Mouse (Mus musculus): ENCODE results near the gene Tmx2. TPM values are rescaled to one million over a fixed set of nuclear protein-coding genes. Genes with fewer than 3 reads are reported as not detected.
A peak's percentile ranks its signal among the peaks of the same experiment; 100 is the strongest.

Tmx2 gene
- polyA plus RNA-seq, 1 experiment: 35.9 TPM

- no peak overlapping the region for H3K4me3 ChIP-seq (replicated peaks; ENCODE audit: control insufficient read depth, low read depth, low read length)
- peaks cover 1% of the 10 kb centered on the region for H3K4me1 ChIP-seq (ENCODE audit: control insufficient read depth, insufficient read depth, low read length)
- 76% methylated on average over 3 of the region's 3 CpGs for WGBS
- no peak overlapping the region for H3K27ac ChIP-seq (ENCODE audit: control insufficient read depth, insufficient read depth, low read depth, low read length, poor library complexity)
- TF ChIP-seq CTCF (IDR thresholded peaks at IDR 0.05; ENCODE audit: control insufficient read depth, insufficient read depth, low read length) (no peak), POLR2A (IDR thresholded peaks at IDR 0.05; ENCODE audit: borderline replicate concordance, control insufficient read depth, low read depth, low read length) (no peak)
Observed at GRCm38 (mm10) chr2:84627036-84627435, 51.9 kb downstream of the Tmx2 start.

DNA sequence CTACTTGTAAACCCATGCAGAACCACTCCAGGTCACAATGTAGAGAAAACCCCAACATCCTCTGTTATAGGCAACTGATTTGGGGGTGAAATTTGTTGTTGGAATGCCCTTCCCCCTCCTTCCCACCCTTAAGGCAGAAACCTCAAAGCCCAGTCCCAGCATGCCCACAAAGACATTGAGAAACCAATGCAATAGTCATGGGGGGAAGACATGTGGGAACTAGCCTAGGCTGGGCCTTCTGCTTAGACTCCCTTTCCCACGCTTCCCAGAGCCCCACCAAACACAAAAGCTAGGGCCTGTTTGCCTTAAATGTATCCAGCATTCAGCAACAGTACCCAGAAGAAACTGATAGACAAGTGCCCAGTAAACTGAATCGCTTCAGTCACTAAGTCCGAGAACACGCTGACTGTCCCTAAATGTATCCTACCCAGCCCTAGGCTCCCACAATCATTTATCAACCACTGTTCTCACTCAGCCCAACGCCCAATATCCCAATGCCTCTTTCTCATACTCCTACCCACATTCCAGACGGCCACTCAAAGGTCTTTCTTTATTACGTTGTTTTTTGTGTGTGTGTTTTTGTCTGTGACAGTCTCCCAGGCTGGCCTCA, 52.5 kb downstream of the Tmx2 start:
- H3K27ac ChIP-seq (ENCODE audit: control insufficient read depth, insufficient read depth, low read depth, low read length, poor library complexity): no peak overlapping the region
- WGBS: 79% methylated on average over 7 of the region's 7 CpGs
- peaks cover 1% of the 10 kb centered on the region for H3K4me1 ChIP-seq (ENCODE audit: control insufficient read depth, insufficient read depth, low read length)
- no peak overlapping the region for H3K4me3 ChIP-seq (replicated peaks; ENCODE audit: control insufficient read depth, low read depth, low read length)
- no peak for TF ChIP-seq CTCF (IDR thresholded peaks at IDR 0.05; ENCODE audit: control insufficient read depth, insufficient read depth, low read length)
- TF ChIP-seq POLR2A (IDR thresholded peaks at IDR 0.05; ENCODE audit: borderline replicate concordance, control insufficient read depth, low read depth, low read length): no peak

DNA sequence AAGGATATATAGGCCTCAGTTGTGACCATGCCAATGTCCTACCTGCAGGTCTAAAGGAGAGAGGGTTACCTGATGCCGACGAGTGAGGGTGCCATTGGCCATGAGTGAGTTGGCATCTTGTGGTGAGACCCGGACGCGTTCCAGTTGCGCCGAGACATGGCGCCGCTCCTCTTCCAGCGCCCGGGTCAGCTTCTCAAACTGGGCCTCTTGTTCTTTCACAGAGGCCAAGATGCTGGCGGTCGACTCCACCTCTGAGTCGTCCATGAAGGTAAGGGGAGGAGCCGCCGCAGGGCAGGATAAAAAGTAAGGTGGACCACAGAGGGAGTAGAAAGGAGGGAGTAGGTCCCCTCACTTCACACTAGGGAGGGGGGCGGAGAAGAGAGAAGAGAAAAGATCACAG, 54.7 kb downstream of the Tmx2 start:
- Histone ChIP-seq H3K27ac (ENCODE audit: control insufficient read depth, insufficient read depth, low read depth, low read length, poor library complexity) (peak overlapping the region; percentile 19; the same call in 1 of the 2 replicates), H3K4me1 (ENCODE audit: control insufficient read depth, insufficient read depth, low read length) (peaks cover 1% of the 10 kb centered on the region), H3K4me3 (replicated peaks; ENCODE audit: control insufficient read depth, low read depth, low read length) (no peak overlapping the region)
- 92% methylated on average over 17 of the region's 17 CpGs for WGBS
- TF ChIP-seq POLR2A (IDR thresholded peaks at IDR 0.05; ENCODE audit: borderline replicate concordance, control insufficient read depth, low read depth, low read length): no peak

GRCm38 (mm10) chr2:84623428-84624119, 55.4 kb downstream of the Tmx2 start:
- TF ChIP-seq POLR2A (IDR thresholded peaks at IDR 0.05; ENCODE audit: borderline replicate concordance, control insufficient read depth, low read depth, low read length) (no peak), CTCF (IDR thresholded peaks at IDR 0.05; ENCODE audit: control insufficient read depth, insufficient read depth, low read length) (no peak)
- Histone ChIP-seq H3K4me3 (replicated peaks; ENCODE audit: control insufficient read depth, low read depth, low read length) (no peak overlapping the region), H3K27ac (ENCODE audit: control insufficient read depth, insufficient read depth, low read depth, low read length, poor library complexity) (no peak overlapping the region), H3K4me1 (ENCODE audit: control insufficient read depth, insufficient read depth, low read length) (peaks cover 1% of the 10 kb centered on the region)
- WGBS: 23% methylated on average over 3 of the region's 3 CpGs

DNA sequence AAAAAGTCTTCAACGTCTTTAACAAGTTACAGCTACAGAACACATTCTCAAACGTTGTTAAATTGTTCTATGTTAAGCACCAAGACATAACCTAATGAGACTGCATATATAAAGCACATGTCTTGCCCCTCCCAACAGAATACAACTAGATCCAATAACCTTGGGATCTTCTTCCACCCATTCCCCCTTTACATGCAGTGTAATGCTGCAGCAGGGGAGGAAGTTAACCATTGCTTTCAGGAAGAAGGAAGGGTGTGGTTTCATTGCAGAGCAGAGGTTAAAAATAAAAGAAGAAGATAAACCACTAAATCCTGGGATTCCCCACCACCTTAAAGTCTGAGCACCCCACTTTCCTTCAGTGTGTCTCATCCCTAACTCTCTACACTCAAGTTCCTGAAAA, 56.3 kb downstream of the Tmx2 start:
- Histone ChIP-seq H3K4me3 (replicated peaks; ENCODE audit: control insufficient read depth, low read depth, low read length) (no peak overlapping the region), H3K27ac (ENCODE audit: control insufficient read depth, insufficient read depth, low read depth, low read length, poor library complexity) (no peak overlapping the region), H3K4me1 (ENCODE audit: control insufficient read depth, insufficient read depth, low read length) (peaks cover 1% of the 10 kb centered on the region)
- TF ChIP-seq CTCF (IDR thresholded peaks at IDR 0.05; ENCODE audit: control insufficient read depth, insufficient read depth, low read length) (no peak), POLR2A (IDR thresholded peaks at IDR 0.05; ENCODE audit: borderline replicate concordance, control insufficient read depth, low read depth, low read length) (no peak)
- WGBS: 53% methylated on average over 2 of the region's 2 CpGs

Other genes starting within 250 kb of the Tmx2 start
- gene Tfpi, start 202.4 kb downstream of the Tmx2 start, polyA plus RNA-seq (2011; ENCODE audit: insufficient read depth, insufficient read length, low replicate concordance, missing spikeins): 12.4 and 23.2 TPM in 2 replicates
- gene Ctnnd1, start 28.4 kb downstream of the Tmx2 start, polyA plus RNA-seq (2011; ENCODE audit: insufficient read depth, insufficient read length, low replicate concordance, missing spikeins): 11.0 and 25.2 TPM in 2 replicates
- gene Btbd18, start 20.1 kb downstream of the Tmx2 start, polyA plus RNA-seq (2011; ENCODE audit: insufficient read depth, insufficient read length, low replicate concordance, missing spikeins): 0.50 TPM in 1 of 2 replicates, not detected in the other
- gene Selenoh, start 8.4 kb downstream of the Tmx2 start, polyA plus RNA-seq (2011; ENCODE audit: insufficient read depth, insufficient read length, low replicate concordance, missing spikeins): 46.2 and 93.3 TPM in 2 replicates
- not detected in 2 replicates for gene Gm28635, start 1.1 kb downstream of the Tmx2 start, polyA plus RNA-seq (2011; ENCODE audit: insufficient read depth, insufficient read length, low replicate concordance, missing spikeins)
- 20.4 and 23.6 TPM in 2 replicates for gene Med19, start 738 bp downstream of the Tmx2 start, polyA plus RNA-seq (2011; ENCODE audit: insufficient read depth, insufficient read length, low replicate concordance, missing spikeins)
- 10.8 and 14.6 TPM in 2 replicates for gene Zdhhc5, start 36.0 kb upstream of the Tmx2 start, polyA plus RNA-seq (2011; ENCODE audit: insufficient read depth, insufficient read length, low replicate concordance, missing spikeins)
- gene Clp1, start 48.2 kb upstream of the Tmx2 start, polyA plus RNA-seq (2011; ENCODE audit: insufficient read depth, insufficient read length, low replicate concordance, missing spikeins): 17.4 and 25.1 TPM in 2 replicates
- gene Ypel4, start 54.9 kb upstream of the Tmx2 start, polyA plus RNA-seq (2011; ENCODE audit: insufficient read depth, insufficient read length, low replicate concordance, missing spikeins): 172 and 242 TPM in 2 replicates
- not detected in 2 replicates for gene Gm19426, start 64.5 kb upstream of the Tmx2 start, polyA plus RNA-seq (2011; ENCODE audit: insufficient read depth, insufficient read length, low replicate concordance, missing spikeins)
- gene Serping1, start 96.3 kb upstream of the Tmx2 start, polyA plus RNA-seq (2011; ENCODE audit: insufficient read depth, insufficient read length, low replicate concordance, missing spikeins): 29.0 and 29.7 TPM in 2 replicates
- gene Ube2l6, start 119.7 kb upstream of the Tmx2 start, polyA plus RNA-seq (2011; ENCODE audit: insufficient read depth, insufficient read length, low replicate concordance, missing spikeins): 140 and 409 TPM in 2 replicates
- 0.85 TPM in 1 of 2 replicates, not detected in the other for gene Smtnl1, start 143.5 kb upstream of the Tmx2 start, polyA plus RNA-seq (2011; ENCODE audit: insufficient read depth, insufficient read length, low replicate concordance, missing spikeins)
- gene Timm10, start 147.9 kb upstream of the Tmx2 start, polyA plus RNA-seq (2011; ENCODE audit: insufficient read depth, insufficient read length, low replicate concordance, missing spikeins): 21.8 and 33.8 TPM in 2 replicates
- gene Slc43a1, start 159.7 kb upstream of the Tmx2 start, polyA plus RNA-seq (2011; ENCODE audit: insufficient read depth, insufficient read length, low replicate concordance, missing spikeins): 142 and 195 TPM in 2 replicates
- gene Rtn4rl2, start 207.6 kb upstream of the Tmx2 start, polyA plus RNA-seq (2011; ENCODE audit: insufficient read depth, insufficient read length, low replicate concordance, missing spikeins): not detected in 2 replicates

All from bone marrow, adult 2 months (tissue).